Mouse (Mus musculus) limb, embryonic 10.5 days (tissue): ENCODE measurements around the gene Vstm2l. TPM values are rescaled to one million over a fixed set of nuclear protein-coding genes. Genes with fewer than 3 reads are reported as not detected.

Source experiments
- DNase-seq: peaks from one replicate; pipeline ENCODE4 v3.0.0-alpha.2; 2017; ENCODE audit warnings: low spot score
- H3K27ac ChIP-seq: fragments of 300-500 bp; sonication (generic); 2 replicates; pipeline ENCODE4 v1.5.1; 2016; ENCODE audit warnings: mild to moderate bottlenecking
- H3K27me3 ChIP-seq: fragments of 300-500 bp; sonication (generic); 2 replicates; pipeline ENCODE4 v1.6.1; 2016; ENCODE audit warnings: low read depth, mild to moderate bottlenecking; ENCODE audit not compliant: poor library complexity, severe bottlenecking
- H3K36me3 ChIP-seq: fragments of 300-500 bp; sonication (generic); 2 replicates; pipeline ENCODE4 v1.6.1; 2016; ENCODE audit warnings: mild to moderate bottlenecking, moderate library complexity
- H3K4me1 ChIP-seq: fragments of 300-500 bp; sonication (generic); 2 replicates; pipeline ENCODE4 v1.6.1; 2016
- H3K4me3 ChIP-seq: fragments of 300-500 bp; sonication (generic); 2 replicates; pipeline ENCODE4 v1.5.1; 2016; ENCODE audit warnings: mild to moderate bottlenecking, moderate library complexity
- H3K9me3 ChIP-seq: fragments of 300-500 bp; sonication (generic); replicated peaks from 2 replicates; pipeline ENCODE4 v1.6.1; 2016; ENCODE audit warnings: mild to moderate bottlenecking
- WGBS: fragments of 180-500 bp; shearing (Covaris S2); methylation state at CpG from one replicate; pipeline ENCODE4 v1.1.7; 2016; 5-methylcytosine and 5-hydroxymethylcytosine counted together
- polyA plus RNA-seq: library from polyadenylated mRNA; unstranded; fragments of >200 nt; fragmentation: Nextera tagmentation; extraction: Ambion mirVana; gene quantifications from 2 replicates; pipeline ENCODE4 v1.2.1, GENCODE M21; 2016

Gene Vstm2l
- polyA plus RNA-seq, 1 experiment from 2014 or later, result not detected

GRCm38 (mm10) chr2:157983276-157983675, 68.8 kb downstream of the Vstm2l start:
- no peak for DNase-seq
- 89% methylated on average over 4 of the region's 4 CpGs for WGBS

DNA sequence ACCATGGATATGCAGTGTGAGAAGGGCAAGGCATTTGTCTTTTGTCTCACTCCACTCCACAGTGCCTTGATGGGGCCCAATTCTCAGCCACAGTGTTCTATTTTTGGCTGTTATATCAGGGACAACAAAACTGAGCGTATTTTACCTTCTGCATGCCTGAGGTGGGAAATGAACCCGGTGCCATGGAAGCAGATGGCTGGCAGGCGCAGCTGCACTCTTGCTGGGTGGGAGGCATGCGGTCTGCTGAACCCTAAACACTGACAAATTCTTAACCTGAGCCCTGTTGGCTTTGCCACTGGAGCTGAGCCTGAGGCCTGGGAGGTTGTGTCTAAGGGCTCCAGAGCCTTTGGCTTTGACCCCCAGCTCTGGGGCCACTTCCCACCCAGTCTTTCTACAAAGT, 71.2 kb downstream of the Vstm2l start:
- Histone ChIP-seq H3K4me1 (peaks cover 14% of the 10 kb centered on the region), H3K9me3 (no peaks in the 10 kb centered on the region), H3K27me3 (no peaks in the 10 kb centered on the region), H3K36me3 (peaks cover 62% of the 10 kb centered on the region), H3K4me3 (no peak overlapping the region), H3K27ac (no peak overlapping the region)
- 90% methylated on average over 4 of the region's 4 CpGs for WGBS
- no peak for DNase-seq

More at GRCm38 (mm10) chr2:157983276-157983675, 68.8 kb downstream of the Vstm2l start:
- H3K9me3 ChIP-seq, result no peaks in the 10 kb centered on the region
- H3K36me3 ChIP-seq, result peaks cover 48% of the 10 kb centered on the region
- no peaks in the 10 kb centered on the region for H3K4me1 ChIP-seq
- H3K27ac ChIP-seq, result no peak overlapping the region
- H3K27me3 ChIP-seq, result no peaks in the 10 kb centered on the region
- H3K4me3 ChIP-seq, result no peak overlapping the region

DNA sequence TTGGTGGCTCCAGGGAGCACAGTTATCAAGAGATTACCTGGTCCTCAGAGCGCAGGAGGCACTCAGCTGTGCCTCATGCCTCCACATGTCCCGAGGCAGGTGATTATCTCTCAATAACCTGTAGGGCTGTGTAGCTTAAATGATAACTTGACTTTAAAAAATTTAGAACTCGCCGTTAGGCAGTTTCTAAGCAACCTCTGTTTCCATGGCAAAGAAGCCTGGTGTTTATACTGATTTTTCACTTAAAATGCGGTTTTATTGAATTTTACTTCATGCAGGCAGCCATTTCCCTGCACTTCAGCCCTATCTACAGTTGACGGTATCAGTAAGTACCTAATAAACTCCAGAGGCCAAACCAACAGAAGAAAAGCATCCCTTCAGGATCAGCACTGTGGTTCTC, 71.8 kb downstream of the Vstm2l start:
- no peak for DNase-seq
- Histone ChIP-seq H3K36me3 (peaks cover 62% of the 10 kb centered on the region), H3K9me3 (no peaks in the 10 kb centered on the region), H3K27ac (no peak overlapping the region), H3K4me1 (peaks cover 15% of the 10 kb centered on the region), H3K27me3 (no peaks in the 10 kb centered on the region), H3K4me3 (no peak overlapping the region)
- 91% methylated on average over 6 of the region's 6 CpGs for WGBS

- WGBS, result 74% methylated on average over 7 of the region's 7 CpGs
- Histone ChIP-seq H3K27me3 (no peaks in the 10 kb centered on the region), H3K27ac (no peak overlapping the region), H3K4me3 (no peak overlapping the region), H3K36me3 (peaks cover 69% of the 10 kb centered on the region), H3K4me1 (peaks cover 15% of the 10 kb centered on the region), H3K9me3 (no peaks in the 10 kb centered on the region)
- no peak for DNase-seq
These were observed 74.2 kb downstream of the Vstm2l start for GRCm38 (mm10) chr2:157988416-157989190.

- Histone ChIP-seq H3K27me3 (no peaks in the 10 kb centered on the region), H3K27ac (no peak overlapping the region), H3K4me3 (no peak overlapping the region), H3K9me3 (no peaks in the 10 kb centered on the region), H3K36me3 (peaks cover 82% of the 10 kb centered on the region), H3K4me1 (peaks cover 15% of the 10 kb centered on the region)
- WGBS, result 65% methylated on average over 2 of the region's 2 CpGs
- no peak for DNase-seq
These were observed 75.5 kb downstream of the Vstm2l start for GRCm38 (mm10) chr2:157989946-157990345.

DNA sequence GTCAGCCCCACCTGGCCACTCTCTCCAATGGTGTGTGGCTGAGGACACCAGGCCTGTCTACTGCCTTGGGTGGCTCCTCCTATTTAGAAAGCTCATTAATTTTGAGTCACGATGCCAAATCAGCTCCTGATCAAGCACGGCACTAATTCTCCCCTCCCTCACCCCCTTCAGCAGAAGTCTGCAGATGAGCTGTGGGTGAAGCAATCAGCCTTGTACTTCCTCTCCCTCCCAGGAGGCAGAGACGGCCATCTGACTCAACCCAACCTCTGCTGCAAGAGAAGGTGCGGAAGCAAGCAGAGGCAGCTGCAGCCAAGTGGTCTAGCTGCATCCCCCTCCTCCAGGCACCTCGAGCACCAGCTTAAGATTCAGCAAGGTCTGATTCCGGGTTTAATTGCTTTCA, 76.6 kb downstream of the Vstm2l start:
- H3K27me3 ChIP-seq, result no peaks in the 10 kb centered on the region
- H3K9me3 ChIP-seq, result no peaks in the 10 kb centered on the region
- DNase-seq, result no peak
- H3K4me3 ChIP-seq, result no peak overlapping the region
- H3K4me1 ChIP-seq, result peaks cover 15% of the 10 kb centered on the region
- WGBS, result 68% methylated on average over 6 of the region's 6 CpGs
- H3K36me3 ChIP-seq, result peaks cover 86% of the 10 kb centered on the region
- H3K27ac ChIP-seq, result 0 out of 2 replicates have a peak overlapping the region, but pooled peaks have one; percentile 14

GRCm38 (mm10) chr2:157992501-157992900, 78.0 kb downstream of the Vstm2l start:
- no peak overlapping the region for H3K27ac ChIP-seq
- H3K36me3 ChIP-seq, result peaks cover 89% of the 10 kb centered on the region
- H3K27me3 ChIP-seq, result no peaks in the 10 kb centered on the region
- 97% methylated on average over 4 of the region's 4 CpGs for WGBS
- H3K4me1 ChIP-seq, result peaks cover 15% of the 10 kb centered on the region
- DNase-seq, result no peak
- H3K9me3 ChIP-seq, result no peaks in the 10 kb centered on the region
- no peak overlapping the region for H3K4me3 ChIP-seq

Other genes with a start within 250 kb of the Vstm2l start
- gene Ctnnbl1, start 177.3 kb upstream of the Vstm2l start, polyA plus RNA-seq, result 90.7 and 97.8 TPM in 2 replicates
- 34.3 and 41.2 TPM in 2 replicates for gene Tti1, start 113.8 kb downstream of the Vstm2l start, polyA plus RNA-seq
- gene Rprd1b, start 113.8 kb downstream of the Vstm2l start, polyA plus RNA-seq, result 54.8 and 64.4 TPM in 2 replicates
- gene Tgm2, start 231.8 kb downstream of the Vstm2l start, polyA plus RNA-seq, result 3.7 and 5.5 TPM in 2 replicates